Mouse (Mus musculus) retina, adult 2 months (tissue): ENCODE results near the gene Cinp.

Source experiments
- DNase-seq: peaks from one replicate; pipeline ENCODE4 v3.0.0-alpha.2; 2012; ENCODE audit warnings: low read depth, low spot score

The Cinp gene

GRCm38 (mm10) chr12:110889036-110890020, at the start of gene Cinp, which contains the start of gene Tecpr2:
Gene Cinp (minus strand): TSS chr12:110889145.
Gene Tecpr2 (plus strand): TSS chr12:110889264.
- peak; percentile 94 for DNase-seq

DNA sequence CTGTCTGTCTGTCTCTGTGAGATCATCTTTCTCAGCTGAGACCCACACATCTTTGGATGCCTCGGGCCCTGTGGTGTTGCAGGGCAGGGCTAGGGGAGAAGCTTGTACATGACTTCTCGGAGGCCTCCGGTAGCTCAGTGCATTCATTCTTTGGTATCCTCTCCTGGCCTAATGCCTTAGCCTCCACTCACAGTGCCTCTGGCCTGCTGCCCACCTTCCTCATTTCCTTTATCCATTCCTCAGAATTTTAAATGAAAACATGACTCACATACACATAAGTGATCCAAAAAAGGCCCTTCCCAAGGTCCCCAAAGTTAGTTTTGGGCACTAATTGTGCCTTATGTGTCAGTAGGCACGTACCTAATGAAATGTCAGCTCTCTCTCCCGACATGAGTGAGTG, 48.6 kb upstream of the Cinp start:
- no peak for DNase-seq

GRCm38 (mm10) chr12:110935983-110936620, 47.2 kb upstream of the Cinp start:
- peak; percentile 61 for DNase-seq

DNA sequence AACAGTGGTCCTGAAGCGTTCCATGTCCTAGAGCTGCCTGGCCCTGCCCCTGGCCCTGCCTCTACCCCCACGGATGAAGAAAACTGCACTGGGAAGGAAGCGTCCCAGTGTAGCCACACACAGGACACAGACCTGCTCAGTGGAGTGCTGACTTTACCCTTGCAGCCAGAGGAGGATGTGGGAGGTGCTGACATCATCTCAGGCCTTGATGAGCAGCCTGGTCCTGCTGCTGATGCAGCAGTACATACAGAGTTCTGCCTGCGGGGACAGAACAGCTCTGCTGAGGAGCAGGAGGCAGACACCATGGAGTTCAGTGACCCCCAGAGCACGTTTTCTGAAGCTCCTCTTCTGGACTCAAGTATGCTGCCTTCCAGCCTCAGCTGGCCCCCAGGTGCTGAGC, 43.9 kb upstream of the Cinp start:
- DNase-seq: no peak

DNA sequence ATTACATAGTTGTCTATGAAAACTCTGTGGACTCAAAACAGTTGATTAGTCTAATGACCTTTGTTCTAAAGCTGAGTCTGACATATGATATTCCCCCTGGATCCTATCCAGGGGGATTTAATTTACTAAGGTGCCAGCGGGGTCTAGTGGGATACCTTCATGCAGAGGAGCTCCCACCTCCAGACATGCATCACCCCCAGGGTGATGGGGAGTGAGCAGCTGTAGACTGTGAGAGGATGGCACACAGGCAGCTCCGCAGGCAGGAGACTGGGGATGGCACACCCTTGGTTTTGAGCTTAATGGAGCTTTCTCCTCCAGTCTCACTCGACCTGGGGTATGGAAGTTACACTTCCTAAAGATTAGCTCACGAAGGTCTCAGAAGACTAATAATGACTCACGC, 32.6 kb upstream of the Cinp start:
- DNase-seq: no peak

DNA sequence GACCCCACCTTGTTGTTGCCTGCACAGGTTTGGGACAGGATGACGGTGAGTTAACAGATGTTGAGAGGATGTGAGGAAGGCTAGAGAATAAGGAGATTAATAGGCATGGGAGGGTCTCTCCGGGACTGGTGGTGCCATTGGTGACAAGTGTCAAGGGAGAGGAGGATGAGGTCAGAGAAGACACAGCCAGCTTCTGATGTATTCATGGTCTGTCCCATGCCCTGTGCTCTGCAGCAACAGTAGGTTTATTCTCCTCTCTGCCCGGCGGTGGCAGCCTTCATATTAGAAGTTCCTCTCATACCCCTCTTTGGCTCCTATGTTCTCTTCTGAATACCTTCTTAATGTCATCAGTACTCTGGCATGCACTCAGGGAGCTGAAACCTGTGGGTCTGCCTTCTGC, 31.3 kb upstream of the Cinp start:
- DNase-seq: no peak

- DNase-seq: no peak
Observed at GRCm38 (mm10) chr12:110915761-110916160, 26.8 kb upstream of the Cinp start.

DNA sequence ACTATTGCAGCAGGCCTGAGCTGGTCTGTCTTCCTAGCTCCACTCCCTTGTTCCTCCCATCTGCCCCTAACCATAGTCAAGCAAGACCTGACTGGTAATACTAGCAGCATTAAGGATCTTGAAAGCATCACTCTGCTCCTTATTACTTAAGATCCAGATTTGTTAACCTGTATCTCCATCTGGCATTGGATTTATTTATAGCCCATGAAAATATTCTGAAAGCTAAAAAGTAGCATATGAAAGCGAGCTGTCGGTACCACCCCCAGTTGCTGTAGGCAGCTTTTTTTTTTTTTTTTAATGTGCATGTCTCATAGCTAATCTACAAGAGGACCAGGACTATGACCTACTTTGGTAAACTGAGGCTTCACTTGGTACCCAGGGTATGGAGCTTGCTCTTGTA, 21.0 kb upstream of the Cinp start:
- no peak for DNase-seq

- no peak for DNase-seq
Observed at GRCm38 (mm10) chr12:110907845-110908244, 18.9 kb upstream of the Cinp start.

DNA sequence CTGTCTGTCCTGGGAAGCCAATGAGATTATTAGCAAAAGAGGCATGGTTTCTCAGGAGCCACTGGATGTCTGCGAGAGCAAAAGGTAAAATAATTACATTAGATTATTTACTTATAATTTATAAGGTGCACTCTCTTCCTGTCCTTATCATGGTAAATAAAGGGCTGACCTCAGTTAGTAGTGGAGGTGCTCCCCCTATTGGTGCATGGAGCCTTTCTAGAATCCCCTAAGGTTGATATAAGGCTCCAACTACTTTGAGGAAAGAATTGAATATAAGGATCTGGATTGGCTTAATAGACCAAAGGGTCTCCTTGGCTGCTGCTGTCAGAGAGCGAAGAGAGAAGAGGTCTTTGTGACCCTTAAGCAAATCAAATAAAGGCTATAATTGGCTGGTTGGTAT, 14.6 kb upstream of the Cinp start:
- no peak for DNase-seq

- no peak for DNase-seq
Observed at GRCm38 (mm10) chr12:110902106-110902505, 13.2 kb upstream of the Cinp start.

- DNase-seq: no peak
Observed at GRCm38 (mm10) chr12:110891887-110892286, 2.9 kb upstream of the Cinp start.

- DNase-seq: no peak
Observed at GRCm38 (mm10) chr12:110888606-110889005, 339 bp downstream of the Cinp start.

- DNase-seq: no peak
Observed at GRCm38 (mm10) chr12:110888106-110888505, 839 bp downstream of the Cinp start.

DNA sequence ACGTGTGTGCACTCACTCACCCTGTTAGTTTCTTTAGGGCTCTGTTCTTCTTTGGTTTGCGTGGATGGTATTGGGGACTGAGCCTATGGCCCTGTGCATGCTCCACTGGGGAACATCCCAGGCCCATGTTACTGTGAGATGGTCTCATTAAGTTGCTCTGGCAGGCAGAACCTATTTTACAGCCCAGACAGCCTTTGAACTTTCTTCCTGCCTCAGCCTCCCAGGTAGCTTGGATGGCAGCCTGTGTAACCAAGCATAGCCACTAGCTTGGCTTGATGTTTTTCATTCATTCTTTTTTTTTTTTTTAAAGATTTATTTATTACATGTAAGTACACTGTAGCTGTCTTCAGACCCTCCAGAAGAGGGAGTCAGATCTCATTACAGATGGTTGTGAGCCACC, 3.7 kb downstream of the Cinp start:
- no peak for DNase-seq

DNA sequence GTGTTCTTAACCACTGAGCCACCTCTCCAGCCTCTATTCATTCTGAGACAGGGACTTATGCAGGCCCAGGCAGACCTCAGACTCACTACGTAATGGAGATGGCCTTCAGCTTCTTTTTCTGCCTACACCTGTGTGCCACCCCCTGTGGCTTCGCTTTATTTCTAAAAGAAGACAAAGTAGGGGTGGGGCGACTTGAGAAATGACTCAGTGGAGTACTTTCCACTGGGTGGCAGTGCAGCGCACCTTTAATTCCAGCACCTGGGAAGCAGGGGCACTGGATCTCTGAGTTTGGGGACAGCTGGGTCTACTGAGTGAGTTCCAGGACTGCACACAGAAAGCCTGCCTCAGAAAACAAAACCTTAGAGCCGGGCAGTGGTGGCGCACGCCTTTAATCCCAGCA, 6.7 kb downstream of the Cinp start:
- DNase-seq: no peak

DNA sequence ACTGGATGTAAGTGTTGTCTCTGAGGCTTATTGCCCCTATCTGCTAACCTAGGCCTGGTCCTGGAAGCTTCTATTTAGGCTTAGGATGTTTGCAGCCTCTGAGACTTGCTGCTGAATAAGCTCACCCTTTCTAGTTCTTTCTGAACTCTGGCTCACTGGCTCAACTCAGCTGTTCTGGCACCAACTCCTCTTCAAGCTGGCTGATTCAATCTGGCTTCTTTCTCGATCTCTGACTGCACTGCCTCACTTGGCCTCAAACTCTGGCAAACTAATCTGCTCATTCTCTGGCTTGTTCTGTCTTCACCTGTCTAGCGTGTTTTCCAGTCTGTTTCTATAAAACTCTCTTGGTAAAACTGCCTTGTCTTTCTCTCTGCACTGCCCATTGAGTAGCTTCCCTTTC, 13.6 kb downstream of the Cinp start:
- DNase-seq: no peak

GRCm38 (mm10) chr12:110871247-110871646, 17.7 kb downstream of the Cinp start:
- no peak for DNase-seq

DNA sequence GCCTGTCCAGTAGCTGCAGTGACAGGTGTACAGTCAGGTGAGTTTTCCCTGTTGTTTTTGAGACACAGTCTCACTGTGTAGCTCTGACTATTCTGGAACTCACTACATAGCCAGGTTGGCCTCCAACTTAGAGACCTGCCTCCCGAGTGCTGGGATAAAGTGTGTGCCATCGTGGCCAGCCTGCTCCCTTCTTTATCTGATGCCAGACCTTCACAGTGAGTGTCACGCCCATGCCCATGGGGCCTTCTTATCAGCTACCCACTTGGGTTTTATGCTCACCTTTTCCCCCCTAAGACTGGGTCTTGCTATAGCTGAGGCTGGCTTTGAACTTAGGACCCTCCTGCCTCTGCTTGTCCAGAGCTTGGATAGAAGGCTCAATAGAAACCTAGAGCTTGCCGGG, 18.8 kb downstream of the Cinp start:
- no peak for DNase-seq

GRCm38 (mm10) chr12:110865989-110866388, 23.0 kb downstream of the Cinp start:
- DNase-seq: no peak

DNA sequence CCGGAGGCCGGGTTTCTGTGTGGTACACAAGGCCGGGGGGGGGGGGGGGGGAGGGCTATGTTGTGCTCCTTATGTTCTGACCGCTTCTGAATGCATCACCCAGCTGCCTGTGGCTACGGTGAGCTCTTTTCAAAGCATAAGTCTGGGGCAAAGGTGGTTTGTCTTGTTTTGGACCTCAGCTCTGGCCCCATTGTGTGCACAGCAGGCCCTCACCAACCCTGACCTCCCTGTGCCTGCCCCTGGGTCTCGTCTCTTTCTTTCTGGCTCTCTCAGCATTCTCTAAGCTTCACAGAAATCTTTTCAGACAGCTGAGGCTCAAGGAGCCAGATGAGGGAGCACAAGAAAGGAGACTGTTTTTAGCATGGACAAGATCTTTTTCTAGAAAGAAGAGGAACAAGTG, 23.4 kb downstream of the Cinp start:
- DNase-seq: no peak

DNA sequence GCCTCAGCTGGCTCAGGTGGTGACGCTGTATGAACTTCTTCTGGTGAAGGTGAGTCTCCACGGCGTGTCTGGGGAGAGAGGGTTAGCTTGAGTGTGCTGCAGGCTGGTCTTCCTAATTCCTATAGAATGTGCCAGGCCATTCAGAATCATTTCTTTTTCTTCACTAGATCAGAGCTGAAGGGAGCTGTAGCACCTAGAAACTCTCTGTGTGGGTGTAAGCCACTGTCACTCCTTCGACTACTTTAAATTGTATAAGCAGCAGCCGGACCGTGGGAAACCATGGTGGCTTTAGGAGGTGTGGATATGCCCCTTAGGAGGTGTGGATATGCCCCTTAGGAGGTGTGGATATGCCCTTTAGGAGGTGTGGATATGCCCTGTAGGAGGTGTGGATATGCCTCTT, 24.9 kb downstream of the Cinp start:
- no peak for DNase-seq

GRCm38 (mm10) chr12:110861256-110861655, 27.7 kb downstream of the Cinp start:
- no peak for DNase-seq
